Mouse (Mus musculus): ENCODE results near the gene Ccdc47. TPM values are rescaled to one million over a fixed set of nuclear protein-coding genes. Genes with fewer than 3 reads are reported as not detected.
A peak's percentile ranks its signal among the peaks of the same experiment; 100 is the strongest.

The Ccdc47 gene
- polyA plus RNA-seq, 1 experiment from 2014 or later: 90.2 TPM

DNA sequence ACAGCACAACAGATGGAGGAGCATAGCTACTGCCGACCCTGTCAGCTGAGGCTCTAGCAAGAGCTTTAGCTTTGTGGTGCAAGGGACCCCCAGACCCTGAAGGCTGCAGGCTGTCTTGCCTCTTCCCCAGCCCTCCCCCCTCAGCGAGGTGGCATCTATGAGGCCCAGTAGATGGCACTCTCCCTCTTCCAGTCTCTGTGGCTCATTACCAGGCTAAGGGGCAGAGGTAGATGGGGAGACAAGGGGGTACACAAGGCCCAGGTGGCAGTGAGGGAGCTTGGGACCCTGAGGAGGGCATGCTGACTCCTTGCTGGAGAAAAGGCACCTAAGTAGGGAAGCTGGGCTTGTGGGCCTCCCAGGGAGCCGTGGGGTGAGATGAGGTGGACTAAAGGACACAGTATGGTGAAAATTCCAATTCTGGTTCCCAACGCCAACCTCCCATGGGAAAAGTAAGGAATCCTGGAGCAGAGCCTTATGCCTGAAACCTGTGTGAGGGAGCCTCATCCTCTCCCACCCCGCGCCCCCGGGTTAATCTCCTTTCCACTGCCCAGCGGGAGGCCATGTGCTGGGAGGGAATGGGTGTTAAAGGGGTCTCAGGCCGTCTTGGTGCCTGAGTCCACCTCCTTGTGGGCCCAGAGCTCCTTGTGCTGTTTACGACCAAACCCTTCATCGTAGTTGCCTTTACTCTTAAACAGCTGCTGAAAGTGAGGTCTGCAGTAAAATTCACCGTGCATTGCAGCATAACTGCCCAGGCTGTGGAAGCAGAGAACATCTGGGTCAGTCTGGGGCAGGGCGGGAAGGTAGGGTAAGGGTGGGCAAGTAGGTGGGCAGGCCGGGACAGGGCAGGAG, 57.8 kb downstream of the Ccdc47 start:
- 58% methylated on average over 14 of the region's 14 CpGs for WGBS
- peaks cover 33% of the 10 kb centered on the region for H3K4me1 ChIP-seq

DNA sequence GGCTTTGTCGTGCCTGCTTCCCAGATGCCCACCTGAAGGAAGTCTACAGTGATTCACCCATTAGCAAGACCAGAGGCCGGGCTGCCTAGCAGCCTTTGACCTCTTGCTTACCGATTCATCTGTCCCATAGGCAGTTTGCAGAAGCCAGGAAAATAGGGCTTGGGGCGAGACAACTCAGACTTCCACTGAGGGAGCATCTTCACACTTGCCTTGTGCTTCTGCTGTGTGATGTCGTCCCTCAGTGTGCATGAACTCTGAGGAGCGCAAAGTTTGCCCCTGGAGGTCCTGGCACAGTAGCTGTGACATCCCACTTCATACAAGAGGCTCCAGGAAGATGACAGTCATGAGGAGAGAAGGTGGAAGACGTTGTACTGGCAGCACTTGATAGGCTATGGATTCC, 59.0 kb downstream of the Ccdc47 start:
- no peak for ATAC-seq (ENCODE audit: low FRiP score, low read depth)
- H3K27ac ChIP-seq: no peak overlapping the region

More for the DNA sequence above, 57.8 kb downstream of the Ccdc47 start:
- H3K36me3 ChIP-seq: peaks cover 53% of the 10 kb centered on the region
- ATAC-seq (ENCODE audit: low FRiP score, low read depth): no peak
- H3K4me3 ChIP-seq: peak overlapping the region; percentile 84
- peak overlapping the region; percentile 97 for H3K9ac ChIP-seq
- no peaks in the 10 kb centered on the region for H3K9me3 ChIP-seq
- peak overlapping the region; percentile 91 for H3K4me2 ChIP-seq (replicated peaks)
- no peaks in the 10 kb centered on the region for H3K27me3 ChIP-seq (replicated peaks)
- H3K27ac ChIP-seq: peak overlapping the region; percentile 98; the same call in 1 of the 2 replicates

GRCm38 (mm10) chr11:106156257-106156656, 59.9 kb downstream of the Ccdc47 start:
- no peak for ATAC-seq (ENCODE audit: low FRiP score, low read depth)
- Histone ChIP-seq H3K27ac (no peak overlapping the region), H3K27me3 (replicated peaks) (no peaks in the 10 kb centered on the region), H3K9me3 (no peaks in the 10 kb centered on the region), H3K4me2 (replicated peaks) (no peak overlapping the region), H3K36me3 (peaks cover 66% of the 10 kb centered on the region), H3K4me1 (peaks cover 28% of the 10 kb centered on the region), H3K9ac (no peak overlapping the region), H3K4me3 (no peak overlapping the region)
- WGBS: 97% methylated on average over 1 of the region's 1 CpGs

More for the DNA sequence above, 59.0 kb downstream of the Ccdc47 start:
- no peak overlapping the region for H3K4me3 ChIP-seq
- H3K27me3 ChIP-seq (replicated peaks): no peaks in the 10 kb centered on the region
- 89% methylated on average over 7 of the region's 7 CpGs for WGBS
- H3K9ac ChIP-seq: no peak overlapping the region
- no peaks in the 10 kb centered on the region for H3K9me3 ChIP-seq
- peaks cover 33% of the 10 kb centered on the region for H3K4me1 ChIP-seq
- H3K36me3 ChIP-seq: peaks cover 57% of the 10 kb centered on the region
- peak overlapping the region; percentile 91; the same call in 1 of the 2 replicates for H3K4me2 ChIP-seq (replicated peaks)

- Histone ChIP-seq H3K4me2 (replicated peaks) (no peak overlapping the region), H3K9ac (no peak overlapping the region), H3K4me3 (no peak overlapping the region), H3K4me1 (peaks cover 23% of the 10 kb centered on the region), H3K9me3 (no peaks in the 10 kb centered on the region), H3K27ac (no peak overlapping the region), H3K27me3 (replicated peaks) (no peaks in the 10 kb centered on the region), H3K36me3 (peaks cover 71% of the 10 kb centered on the region)
- 66% methylated on average over 3 of the region's 3 CpGs for WGBS
- ATAC-seq (ENCODE audit: low FRiP score, low read depth): no peak
Measured at GRCm38 (mm10) chr11:106155761-106156160, 60.4 kb downstream of the Ccdc47 start.

- no peak overlapping the region for H3K27ac ChIP-seq
- H3K4me1 ChIP-seq: peaks cover 22% of the 10 kb centered on the region
- no peak overlapping the region for H3K4me3 ChIP-seq
- H3K4me2 ChIP-seq (replicated peaks): no peak overlapping the region
- H3K9ac ChIP-seq: no peak overlapping the region
- WGBS: 66% methylated on average over 2 of the region's 2 CpGs
- H3K9me3 ChIP-seq: no peaks in the 10 kb centered on the region
- ATAC-seq (ENCODE audit: low FRiP score, low read depth): no peak
- H3K27me3 ChIP-seq (replicated peaks): no peaks in the 10 kb centered on the region
- peaks cover 81% of the 10 kb centered on the region for H3K36me3 ChIP-seq
Measured at GRCm38 (mm10) chr11:106154770-106155169, 61.4 kb downstream of the Ccdc47 start.

GRCm38 (mm10) chr11:106154091-106154490, 62.1 kb downstream of the Ccdc47 start:
- no peak overlapping the region for H3K4me2 ChIP-seq (replicated peaks)
- H3K36me3 ChIP-seq: peaks cover 88% of the 10 kb centered on the region
- H3K4me3 ChIP-seq: no peak overlapping the region
- H3K9ac ChIP-seq: no peak overlapping the region
- no peaks in the 10 kb centered on the region for H3K9me3 ChIP-seq
- H3K27me3 ChIP-seq (replicated peaks): no peaks in the 10 kb centered on the region
- H3K27ac ChIP-seq: no peak overlapping the region
- peaks cover 20% of the 10 kb centered on the region for H3K4me1 ChIP-seq
- ATAC-seq (ENCODE audit: low FRiP score, low read depth): no peak
- WGBS: 85% methylated on average over 5 of the region's 5 CpGs

- Histone ChIP-seq H3K4me3 (no peak overlapping the region), H3K4me1 (peaks cover 2% of the 10 kb centered on the region; the same call in 1 of the 2 replicates), H3K36me3 (peaks cover 91% of the 10 kb centered on the region), H3K4me2 (replicated peaks) (no peak overlapping the region), H3K9me3 (no peaks in the 10 kb centered on the region), H3K27me3 (replicated peaks) (no peaks in the 10 kb centered on the region), H3K27ac (no peak overlapping the region), H3K9ac (no peak overlapping the region)
- 79% methylated on average over 8 of the region's 8 CpGs for WGBS
- ATAC-seq (ENCODE audit: low FRiP score, low read depth): no peak
Measured at GRCm38 (mm10) chr11:106152132-106152531, 64.0 kb downstream of the Ccdc47 start.

GRCm38 (mm10) chr11:106151219-106151618, 64.9 kb downstream of the Ccdc47 start:
- H3K9ac ChIP-seq: no peak overlapping the region
- H3K27ac ChIP-seq: no peak overlapping the region
- no peak overlapping the region for H3K4me3 ChIP-seq
- H3K9me3 ChIP-seq: no peaks in the 10 kb centered on the region
- H3K27me3 ChIP-seq (replicated peaks): no peaks in the 10 kb centered on the region
- no peak for ATAC-seq (ENCODE audit: low FRiP score, low read depth)
- peaks cover 82% of the 10 kb centered on the region for H3K36me3 ChIP-seq
- 91% methylated on average over 3 of the region's 3 CpGs for WGBS
- H3K4me1 ChIP-seq: no peaks in the 10 kb centered on the region; the same call in 1 of the 2 replicates
- H3K4me2 ChIP-seq (replicated peaks): no peak overlapping the region

Other genes with a start within 250 kb of the Ccdc47 start
- 1.0 and 1.1 TPM in 2 replicates for gene Ace, start 248.4 kb downstream of the Ccdc47 start, polyA plus RNA-seq (2016; fragmentation: Nextera tagmentation; extraction: Ambion mirVana)
- not detected in 2 replicates for gene Ace3, start 221.7 kb downstream of the Ccdc47 start, polyA plus RNA-seq (2016; fragmentation: Nextera tagmentation; extraction: Ambion mirVana)
- 5.3 and 7.7 TPM in 2 replicates for gene Kcnh6, start 208.2 kb downstream of the Ccdc47 start, polyA plus RNA-seq (2016; fragmentation: Nextera tagmentation; extraction: Ambion mirVana)
- gene Dcaf7, start 179.5 kb downstream of the Ccdc47 start, polyA plus RNA-seq (2016; fragmentation: Nextera tagmentation; extraction: Ambion mirVana): 115 and 118 TPM in 2 replicates
- 9.3 and 10.3 TPM in 2 replicates for gene Taco1, start 150.3 kb downstream of the Ccdc47 start, polyA plus RNA-seq (2016; fragmentation: Nextera tagmentation; extraction: Ambion mirVana)
- 24.4 and 25.3 TPM in 2 replicates for gene Map3k3, start 131.7 kb downstream of the Ccdc47 start, polyA plus RNA-seq (2016; fragmentation: Nextera tagmentation; extraction: Ambion mirVana)
- gene Gm10840, start 55.5 kb downstream of the Ccdc47 start, polyA plus RNA-seq (2016; fragmentation: Nextera tagmentation; extraction: Ambion mirVana): not detected in 2 replicates
- 277 and 281 TPM in 2 replicates for gene Limd2, start 55.5 kb downstream of the Ccdc47 start, polyA plus RNA-seq (2016; fragmentation: Nextera tagmentation; extraction: Ambion mirVana)
- 37.1 and 38.3 TPM in 2 replicates for gene Strada, start 14.2 kb downstream of the Ccdc47 start, polyA plus RNA-seq (2016; fragmentation: Nextera tagmentation; extraction: Ambion mirVana)
- 108 and 113 TPM in 2 replicates for gene Ddx42, start 582 bp upstream of the Ccdc47 start, polyA plus RNA-seq (2016; fragmentation: Nextera tagmentation; extraction: Ambion mirVana)
- 52.3 TPM in 2 replicates for gene Ftsj3, start 39.7 kb upstream of the Ccdc47 start, polyA plus RNA-seq (2016; fragmentation: Nextera tagmentation; extraction: Ambion mirVana)
- gene Psmc5, start 39.8 kb upstream of the Ccdc47 start, polyA plus RNA-seq (2016; fragmentation: Nextera tagmentation; extraction: Ambion mirVana): 358 and 381 TPM in 2 replicates
- gene Smarcd2, start 56.6 kb upstream of the Ccdc47 start, polyA plus RNA-seq (2016; fragmentation: Nextera tagmentation; extraction: Ambion mirVana): 38.4 and 40.7 TPM in 2 replicates
- 0.10 and 0.19 TPM in 2 replicates for gene Tcam1, start 60.3 kb upstream of the Ccdc47 start, polyA plus RNA-seq (2016; fragmentation: Nextera tagmentation; extraction: Ambion mirVana)
- not detected in 2 replicates for gene Gh, start 85.5 kb upstream of the Ccdc47 start, polyA plus RNA-seq (2016; fragmentation: Nextera tagmentation; extraction: Ambion mirVana)
- gene Cd79b, start 98.4 kb upstream of the Ccdc47 start, polyA plus RNA-seq (2016; fragmentation: Nextera tagmentation; extraction: Ambion mirVana): 1.0 and 1.3 TPM in 2 replicates
- gene Scn4a, start 136.9 kb upstream of the Ccdc47 start, polyA plus RNA-seq (2016; fragmentation: Nextera tagmentation; extraction: Ambion mirVana): 0.03 and 0.13 TPM in 2 replicates
- gene Prr29, start 149.1 kb upstream of the Ccdc47 start, polyA plus RNA-seq (2016; fragmentation: Nextera tagmentation; extraction: Ambion mirVana): not detected in 2 replicates
- gene Icam2, start 171.7 kb upstream of the Ccdc47 start, polyA plus RNA-seq (2016; fragmentation: Nextera tagmentation; extraction: Ambion mirVana): 15.6 and 16.6 TPM in 2 replicates

Data from neural tube, embryonic 12.5 days (tissue).